Mouse (Mus musculus) kidney, adult 9 months (tissue): Measurements from ENCODE around the gene Tmem8b.

ENCODE experiments used
- DNase-seq: peaks from one replicate; pipeline ENCODE4 v3.0.0; 2022

Gene Tmem8b

DNA sequence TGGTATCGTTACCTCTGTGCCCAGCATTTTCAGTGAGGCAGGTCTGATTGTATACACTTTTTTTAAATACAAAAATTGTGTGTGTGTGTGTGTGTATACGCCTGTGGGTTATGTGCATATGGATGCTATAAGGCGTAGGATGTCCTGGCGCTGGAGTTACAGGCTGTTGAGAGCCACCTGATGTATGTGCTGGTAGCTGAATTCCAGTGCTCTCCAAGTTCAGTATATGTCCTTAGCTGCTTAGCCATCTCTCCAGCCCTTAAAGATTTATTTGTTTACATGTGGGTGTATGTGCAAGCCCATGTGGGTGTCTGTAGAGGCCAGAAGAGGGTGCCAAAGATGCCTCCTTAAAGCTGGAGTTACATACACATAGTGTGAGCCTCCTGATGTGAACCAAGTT, 11.6 kb upstream of the Tmem8b start:
- DNase-seq = no peak

DNA sequence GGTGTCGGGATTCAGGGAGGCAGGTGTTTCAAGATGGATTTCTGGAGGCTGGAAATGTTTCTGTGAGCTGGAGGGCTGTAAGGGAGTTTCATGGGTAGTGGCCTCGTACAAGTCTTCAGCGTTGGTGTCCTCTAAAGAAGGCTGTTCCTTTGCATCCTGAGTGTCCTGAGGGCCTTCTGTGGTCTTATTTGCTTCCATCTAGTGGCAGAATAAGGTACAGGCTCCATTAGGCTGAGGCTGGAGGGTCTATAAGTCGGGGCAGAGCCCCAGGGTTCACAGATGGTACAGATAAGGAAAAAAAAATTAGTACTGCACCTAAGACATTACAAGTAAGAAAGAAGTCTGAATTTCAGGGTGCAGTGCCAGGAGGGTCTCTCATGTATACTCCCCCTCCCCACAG, 2.4 kb upstream of the Tmem8b start:
- DNase-seq = peak; percentile 52

DNA sequence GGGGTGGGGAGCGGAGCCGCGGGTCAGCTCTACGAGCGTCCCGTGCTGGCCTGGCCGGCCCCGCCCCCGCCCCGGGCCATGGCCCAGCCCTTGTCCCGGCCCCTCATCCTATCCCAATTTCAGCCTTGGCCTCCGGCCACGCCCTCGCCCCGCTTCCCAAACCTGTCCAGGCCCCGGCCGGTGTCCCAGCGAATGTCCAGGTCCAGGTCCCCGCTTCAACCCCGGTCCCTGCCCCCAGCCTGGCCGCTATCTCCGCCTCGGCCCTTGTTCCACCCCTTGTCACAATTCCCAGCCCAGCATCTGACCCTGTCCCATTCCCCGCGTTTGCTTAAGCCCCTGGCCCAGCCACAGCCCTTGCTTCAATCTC, 640 bp downstream of the Tmem8b start:
- DNase-seq = peak; percentile 65

- peak; percentile 95 for DNase-seq
These were observed 3.3 kb downstream of the Tmem8b start for GRCm38 (mm10) chr4:43672070-43672469.

- DNase-seq = no peak
These were observed 4.9 kb downstream of the Tmem8b start for GRCm38 (mm10) chr4:43673703-43674102.

- DNase-seq = peak; percentile 57
These were observed 6.2 kb downstream of the Tmem8b start for GRCm38 (mm10) chr4:43674974-43675373.

DNA sequence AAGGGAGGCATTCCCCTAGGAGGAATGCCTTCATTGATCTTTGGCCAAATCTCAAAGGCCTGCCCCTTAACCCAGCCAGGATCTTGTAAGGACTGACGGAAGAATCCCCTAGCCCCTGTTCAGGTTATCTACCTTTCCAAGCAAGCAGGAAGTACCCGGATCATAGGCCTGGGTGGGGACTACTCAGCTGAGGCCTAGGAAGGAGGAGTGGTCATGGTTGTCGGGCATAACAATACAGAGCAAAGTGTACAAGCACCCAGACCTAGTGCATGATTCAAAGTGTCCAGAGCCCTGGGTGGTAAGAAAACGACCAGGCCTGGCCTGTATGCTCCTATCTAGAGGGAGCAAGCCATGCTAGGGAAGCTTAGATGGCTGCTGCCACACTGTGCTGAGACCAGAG, 6.8 kb downstream of the Tmem8b start:
- no peak for DNase-seq

DNA sequence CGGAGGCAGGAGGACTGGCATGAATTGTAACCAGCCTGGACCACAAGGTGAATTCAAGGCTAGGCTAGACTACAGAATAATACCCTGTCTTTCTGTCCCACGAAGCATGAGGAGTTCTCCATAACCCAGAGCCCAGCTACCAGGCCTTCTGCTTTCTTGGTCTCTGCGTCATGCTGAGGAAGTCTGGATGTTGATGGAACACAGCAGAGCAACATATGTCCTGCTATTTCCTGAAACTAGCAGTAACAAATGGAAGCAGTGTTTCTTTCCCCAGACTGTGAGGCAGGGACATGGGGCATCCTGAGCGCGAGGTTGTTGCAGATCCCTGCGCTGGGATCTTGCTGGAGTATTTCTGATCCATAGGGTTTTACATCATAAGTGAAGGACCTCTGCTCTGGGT, 9.8 kb downstream of the Tmem8b start:
- no peak for DNase-seq

DNA sequence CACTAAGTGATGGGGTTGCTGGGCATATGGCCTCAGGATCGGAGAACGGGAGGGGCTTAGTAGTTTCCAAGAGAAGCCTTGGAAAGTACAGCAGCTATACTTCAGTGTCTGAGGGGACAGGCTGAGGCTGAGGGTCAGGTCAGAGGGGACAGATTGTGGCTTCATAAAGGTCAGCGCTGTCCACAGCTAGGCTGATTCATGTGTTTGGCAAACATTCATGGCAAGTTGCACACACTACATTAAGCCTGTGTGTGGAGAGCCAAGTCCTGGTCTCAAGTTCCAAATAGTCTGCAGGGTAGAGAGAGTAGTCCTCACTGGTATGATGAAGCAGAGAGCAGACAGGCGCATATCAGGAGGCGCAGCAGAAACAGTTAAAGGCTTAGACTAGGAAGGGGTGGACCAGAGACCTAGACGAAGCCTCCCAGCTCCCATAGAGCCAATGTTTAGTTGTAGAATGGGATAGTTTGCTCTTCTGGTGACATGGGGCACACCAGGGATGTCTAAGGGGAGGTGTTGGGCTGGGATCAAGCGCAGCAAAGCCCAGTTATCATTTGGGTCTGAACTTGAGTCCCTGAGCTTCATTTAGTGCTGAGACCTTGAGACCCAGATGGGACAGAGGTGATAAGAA, 10.8 kb downstream of the Tmem8b start:
- peak; percentile 44 for DNase-seq

DNA sequence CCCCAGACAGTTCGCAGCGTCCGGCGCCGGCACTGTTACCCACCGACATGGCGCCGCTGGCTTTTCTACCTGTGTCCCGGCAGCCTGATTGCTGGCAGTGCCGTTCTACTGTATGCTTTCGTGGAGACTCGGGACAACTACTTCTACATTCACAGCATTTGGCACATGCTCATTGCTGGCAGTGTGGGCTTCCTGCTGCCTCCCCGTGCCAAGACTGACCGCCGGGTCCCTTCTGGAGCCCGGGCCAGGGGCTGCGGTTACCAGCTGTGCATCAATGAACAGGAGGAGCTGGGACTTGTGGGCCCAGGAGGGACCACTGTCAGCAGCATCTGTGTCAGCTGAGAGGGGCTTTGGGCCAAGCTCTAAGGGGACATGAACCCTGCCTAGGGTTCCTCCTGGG, 21.2 kb downstream of the Tmem8b start:
- DNase-seq = no peak

DNA sequence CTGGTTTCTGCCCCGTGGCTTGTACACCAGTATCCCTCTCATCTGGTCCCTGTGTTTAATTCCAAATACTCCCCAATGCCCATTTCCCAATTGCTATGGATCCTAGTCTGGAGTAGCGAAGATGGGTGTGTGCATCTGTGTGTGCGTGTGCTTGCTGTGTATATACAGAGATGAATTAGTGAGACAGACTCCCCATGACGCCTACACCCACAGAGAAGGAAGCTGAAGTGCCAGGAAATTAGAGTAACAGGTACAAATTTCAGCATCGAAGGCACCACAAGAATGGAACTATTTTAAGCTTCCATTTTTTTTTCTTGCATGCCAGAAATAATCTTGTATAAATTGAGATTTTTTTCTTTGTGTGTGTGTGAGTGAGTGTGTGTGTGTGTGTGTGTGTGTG, 22.3 kb downstream of the Tmem8b start:
- no peak for DNase-seq

GRCm38 (mm10) chr4:43693806-43694241, 25.1 kb downstream of the Tmem8b start:
- no peak for DNase-seq

- no peak for DNase-seq
These were observed 25.9 kb downstream of the Tmem8b start for GRCm38 (mm10) chr4:43694439-43695248.

DNA sequence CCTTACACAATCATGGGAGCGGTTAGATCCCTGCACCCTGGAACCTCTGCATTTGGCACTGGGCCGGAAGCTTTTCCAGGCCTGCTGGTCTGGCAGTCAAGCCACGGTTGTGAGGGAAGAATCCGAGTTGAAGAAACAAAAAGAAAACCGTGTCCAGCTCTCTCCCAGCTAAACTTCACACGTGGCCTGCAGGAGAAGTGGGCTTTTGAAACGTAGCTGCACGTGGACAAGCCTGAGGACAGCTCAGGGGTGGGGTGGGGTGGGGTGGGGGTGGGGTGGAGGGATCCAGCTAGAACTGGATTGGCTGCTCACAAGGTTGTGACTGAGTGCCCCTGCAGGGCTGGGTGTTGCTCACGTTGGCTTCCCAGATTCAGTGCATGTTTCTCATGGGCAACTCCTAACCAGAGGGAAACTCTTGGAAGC, 26.5 kb downstream of the Tmem8b start:
- peak; percentile 66 for DNase-seq

GRCm38 (mm10) chr4:43696561-43696960, 27.8 kb downstream of the Tmem8b start:
- no peak for DNase-seq

GRCm38 (mm10) chr4:43700707-43701106, 31.9 kb downstream of the Tmem8b start, which contains the start of gene Olfr70:
Olfr70 (minus strand) TSS chr4:43700807.
- DNase-seq = no peak

DNA sequence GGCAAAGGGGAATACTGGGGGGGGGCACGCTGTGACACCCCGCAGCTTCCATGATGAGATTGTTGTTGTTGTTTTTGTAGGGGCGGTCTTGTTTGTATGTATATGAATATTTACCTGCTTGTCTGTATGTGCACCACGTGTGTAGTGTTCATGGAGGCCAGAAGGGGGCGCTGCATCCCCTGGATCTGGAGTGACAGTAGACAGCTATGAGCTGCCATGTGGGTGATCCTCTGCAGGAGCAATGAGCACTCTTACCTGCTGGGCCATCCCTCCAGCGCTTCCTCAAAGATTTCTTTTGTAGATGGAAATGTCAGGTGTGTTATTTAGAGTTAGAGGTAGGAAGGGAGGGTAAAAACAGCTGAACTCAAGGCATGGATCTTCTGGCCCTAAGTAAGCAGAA, 34.7 kb downstream of the Tmem8b start:
- no peak for DNase-seq

DNA sequence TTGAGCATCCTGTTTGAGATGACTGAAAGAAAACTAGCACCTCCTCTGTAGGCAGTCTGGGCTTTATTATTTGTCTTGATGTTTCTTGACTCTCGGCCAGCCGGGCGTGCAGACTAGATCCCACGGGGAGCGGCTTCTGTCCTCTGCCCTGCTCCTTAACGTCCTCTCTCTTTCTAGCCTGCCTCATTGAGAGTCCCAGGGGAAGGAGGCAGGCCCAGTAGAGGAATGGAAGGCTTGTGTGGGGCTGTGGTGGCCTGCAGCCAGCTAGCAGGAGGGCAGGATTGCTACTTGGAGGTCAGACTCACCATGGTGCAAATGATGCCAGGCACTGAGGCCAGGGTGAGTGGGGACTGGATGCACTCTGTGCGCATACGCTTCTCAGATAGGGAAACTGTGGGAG, 35.1 kb downstream of the Tmem8b start:
- no peak for DNase-seq

DNA sequence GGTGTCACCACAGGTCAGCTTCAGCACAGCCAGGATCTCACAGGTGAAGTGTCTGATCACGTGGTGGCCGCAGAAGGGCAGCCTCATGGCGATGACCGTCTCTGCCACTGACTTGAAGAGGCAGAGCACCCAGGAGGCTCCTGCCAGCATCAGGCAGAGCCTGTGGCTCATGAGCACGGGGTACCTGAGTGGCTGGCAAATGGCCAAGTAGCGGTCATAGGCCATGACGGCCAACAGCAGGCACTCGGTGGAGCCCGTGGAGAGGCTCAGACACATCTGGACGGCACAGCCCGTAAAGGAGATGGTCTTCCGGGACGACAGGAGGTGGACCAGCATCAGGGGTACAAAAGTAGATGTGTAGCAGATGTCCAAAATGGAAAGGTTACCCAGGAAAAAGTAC, 37.2 kb downstream of the Tmem8b start:
- no peak for DNase-seq

DNA sequence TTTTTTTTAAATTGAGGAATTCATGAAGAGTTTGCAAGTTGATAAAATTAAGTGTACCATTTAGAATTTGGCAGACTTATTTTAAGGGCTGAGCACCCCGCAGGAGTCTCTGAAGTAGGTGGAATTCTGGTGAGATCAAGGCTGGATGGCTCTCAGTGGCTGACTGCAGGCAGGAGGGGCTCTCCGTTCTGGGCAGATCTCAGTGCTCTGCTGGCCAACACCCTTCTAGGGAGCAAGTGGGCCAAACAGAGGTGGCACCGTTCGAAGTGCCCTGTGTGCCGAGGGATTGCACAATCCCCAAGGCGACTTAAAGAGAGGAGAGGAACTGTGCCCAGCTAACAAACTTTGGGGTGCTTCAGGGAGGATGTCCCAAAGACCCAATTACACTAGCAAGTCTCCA, 41.1 kb downstream of the Tmem8b start, which contains the start of gene Olfr71:
Olfr71 (minus strand) TSS at position 387 of the 400 bp plus-strand sequence.
- no peak for DNase-seq

DNA sequence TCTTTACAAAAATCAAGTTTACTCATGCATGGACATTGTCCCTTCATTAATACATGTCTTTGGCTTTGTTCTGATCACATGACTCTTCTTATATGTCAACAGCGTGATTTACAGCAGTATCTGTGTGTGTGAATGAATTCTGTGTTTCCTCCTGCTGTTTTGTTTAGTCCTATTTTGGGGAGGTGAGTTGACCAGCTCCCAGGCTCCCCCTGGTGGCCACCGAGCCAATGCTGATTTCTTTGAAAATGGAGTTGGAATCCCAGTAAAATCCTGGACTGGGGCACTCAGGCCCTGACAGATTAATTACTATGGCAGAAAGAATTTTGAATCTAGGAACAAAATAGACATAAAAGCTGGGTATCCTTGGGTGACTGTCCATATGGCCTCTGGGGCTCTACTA, 43.0 kb downstream of the Tmem8b start:
- DNase-seq = peak; percentile 85

GRCm38 (mm10) chr4:43713652-43714219, 45.0 kb downstream of the Tmem8b start:
- DNase-seq = peak; percentile 86

- no peak for DNase-seq
These were observed 51.9 kb downstream of the Tmem8b start for GRCm38 (mm10) chr4:43720491-43721228.
